Mouse (Mus musculus) activated CD4-positive, CD25-positive, alpha-beta regulatory T cell (primary cell): ENCODE measurements around the gene Heatr5a. TPM values are rescaled to one million over a fixed set of nuclear protein-coding genes. Genes with fewer than 3 reads are reported as not detected.

Source experiments
- polyA plus RNA-seq, 2 experiments: library from polyadenylated mRNA; unstranded; fragments of 100-300 nt; shearing (Covaris generic); gene quantifications; one replicate each; pipeline ENCODE4 v1.2.1; 2017

Heatr5a gene
- 1 to 10 TPM; 4.6 to 7.9 TPM for polyA plus RNA-seq

GRCm38 (mm10) chr12:51971070-51971664, at the start of gene Heatr5a:
Gene Heatr5a, minus strand, starts transcription at chr12:51971321.

GRCm38 (mm10) chr12:52005877-52006632, 34.9 kb upstream of the Heatr5a start, which contains the start of gene Dtd2:
Gene Dtd2, minus strand, starts transcription at chr12:52006501.

GRCm38 (mm10) chr12:51829290-51830076, 141.6 kb downstream of the Heatr5a start, which contains the start of gene Hectd1:
Gene Hectd1, minus strand, starts transcription at chr12:51829536.

Other genes with a start within 250 kb of the Heatr5a start
- gene Hectd1, start 141.8 kb downstream of the Heatr5a start, polyA plus RNA-seq, result 10 to 100 TPM; 72.9 to 79.0 TPM
- gene Dtd2, start 35.2 kb upstream of the Heatr5a start, polyA plus RNA-seq, result 10 to 100 TPM; 13.9 to 14.0 TPM
- not detected for gene Gpr33, start 56.7 kb upstream of the Heatr5a start, polyA plus RNA-seq
- gene Nubpl, start 126.4 kb upstream of the Heatr5a start, polyA plus RNA-seq, result 10 to 100 TPM in 1 of 2 experiments, 1 to 10 TPM in 1; 5.6 to 10.8 TPM